Mouse (Mus musculus) ES-Bruce4 (cell line): ENCODE measurements around the gene Adcy1.

Experiments used
- CTCF ChIP-seq: IDR thresholded peaks from one replicate; pipeline ENCODE4 v1.8.1; 2011; ENCODE audit warnings: low read depth, low read length
- POLR2A ChIP-seq: IDR thresholded peaks from one replicate; pipeline ENCODE4 v1.8.1; 2011; ENCODE audit warnings: low read length; ENCODE audit not compliant: insufficient read depth

DNA sequence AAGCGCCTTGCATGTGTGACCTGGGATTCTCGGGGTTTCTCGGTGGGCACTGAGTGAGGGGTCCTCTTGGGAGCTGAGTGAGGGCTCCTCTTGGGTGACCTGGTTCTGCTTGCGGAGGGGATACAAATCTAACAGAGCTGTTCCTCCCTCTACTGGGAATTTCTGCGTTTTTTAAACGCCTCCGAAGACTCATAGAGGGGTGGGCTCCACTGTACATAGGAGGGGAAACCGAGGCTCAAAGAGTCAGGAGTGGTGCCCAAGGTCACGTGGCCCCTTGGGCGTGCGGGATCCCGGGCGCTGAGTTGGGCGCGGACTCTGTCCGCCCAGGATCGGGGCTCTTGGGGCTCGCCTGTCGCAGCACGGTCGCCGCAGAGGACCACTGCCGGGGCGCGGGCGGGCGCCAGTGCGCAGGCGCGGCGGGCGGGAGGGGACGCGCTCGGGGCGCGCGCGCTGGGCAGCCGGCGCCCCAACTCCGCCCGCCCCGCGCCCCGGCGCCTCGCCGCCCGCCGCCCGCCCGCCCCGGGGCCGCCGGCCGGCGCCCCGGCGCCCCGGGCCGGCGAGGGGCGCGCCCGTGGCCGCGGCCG, at the start of gene Adcy1:
- TF ChIP-seq CTCF (no peak), POLR2A (no peak)
